Mouse (Mus musculus) MEL (cell line): ENCODE data around the gene N4bp2l1. TPM values are rescaled to one million over a fixed set of nuclear protein-coding genes. Genes with fewer than 3 reads are reported as not detected.
A peak's percentile ranks its signal among the peaks of the same experiment; 100 is the strongest.

Experiments used
- DNase-seq: peaks from one replicate; pipeline ENCODE4 v3.0.0; 2011; ENCODE audit warnings: low read depth, low spot score
- H3K27ac ChIP-seq: 2 replicates; pipeline ENCODE4 v1.5.1; 2012; ENCODE audit warnings: low read depth, mild to moderate bottlenecking, control low read depth, low read length, moderate library complexity; ENCODE audit not compliant: control insufficient read depth
- H3K27me3 ChIP-seq, 2 experiments: fragments of 150-350 bp in 1 of 2; sonication (generic) in 1 of 2; 2 replicates each; pipeline ENCODE4 v1.6.1; 2012; ENCODE audit warnings: low read length in 2 of 2, mild to moderate bottlenecking in 2 of 2, improper control_type of control experiment in 1 of 2, moderate library complexity in 1 of 2; ENCODE audit not compliant: insufficient read depth in 2 of 2, control insufficient read depth in 1 of 2
- H3K36me3 ChIP-seq, 2 experiments: 2 replicates each; pipeline ENCODE4 v1.6.1; 2012 to 2014; ENCODE audit warnings: low read length in 2 of 2, improper control_type of control experiment in 1 of 2, inconsistent platforms in 1 of 2, mild to moderate bottlenecking in 1 of 2; ENCODE audit not compliant: insufficient read depth in 2 of 2, control insufficient read depth in 1 of 2
- H3K4me1 ChIP-seq, 2 experiments: fragments of 150-350 bp in 1 of 2; sonication (generic) in 1 of 2; 2 replicates each; pipeline ENCODE4 v1.6.1; 2012; ENCODE audit warnings: low read length in 2 of 2, improper control_type of control experiment in 1 of 2, mild to moderate bottlenecking in 1 of 2; ENCODE audit not compliant: insufficient read depth in 2 of 2, control insufficient read depth in 1 of 2
- H3K4me3 ChIP-seq, 2 experiments: fragments of 150-350 bp in 1 of 2; sonication (generic) in 1 of 2; 2 replicates each; pipeline ENCODE4 v1.5.1; 2012; ENCODE audit warnings: low read depth in 2 of 2, low read length in 2 of 2, mild to moderate bottlenecking in 2 of 2, moderate library complexity in 2 of 2, control low read depth in 1 of 2, improper control_type of control experiment in 1 of 2; ENCODE audit not compliant: control insufficient read depth in 1 of 2, insufficient read depth in 1 of 2
- H3K79me2 ChIP-seq: 2 replicates; pipeline ENCODE4 v1.6.1; 2012; ENCODE audit warnings: mild to moderate bottlenecking, low read length, moderate library complexity; ENCODE audit not compliant: control insufficient read depth, poor library complexity, insufficient read depth
- H3K9ac ChIP-seq: 2 replicates; pipeline ENCODE4 v1.6.1; 2012; ENCODE audit warnings: low read depth, mild to moderate bottlenecking, control low read depth, low read length, moderate library complexity; ENCODE audit not compliant: control insufficient read depth, poor library complexity, severe bottlenecking
- H3K9me3 ChIP-seq: fragments of 150-350 bp; sonication (generic); replicated peaks from 2 replicates; pipeline ENCODE4 v1.6.1; 2012; ENCODE audit warnings: mild to moderate bottlenecking, low read length, improper control_type of control experiment, moderate library complexity; ENCODE audit not compliant: insufficient read depth
- BHLHE40 ChIP-seq: IDR thresholded peaks from 2 replicates; pipeline ENCODE4 v1.6.1; 2012; ENCODE audit warnings: low read depth, mild to moderate bottlenecking, inconsistent platforms, low read length, improper control_type of control experiment, borderline replicate concordance
- CHD2 ChIP-seq: IDR thresholded peaks from 2 replicates; pipeline ENCODE4 v1.6.1; 2011; ENCODE audit warnings: low read length, improper control_type of control experiment
- ELF1 ChIP-seq: IDR thresholded peaks from 2 replicates; pipeline ENCODE4 v1.6.1; 2014; ENCODE audit warnings: low read depth, mild to moderate bottlenecking, inconsistent platforms, low read length, improper control_type of control experiment, moderate library complexity
- EP300 ChIP-seq, 2 experiments: IDR thresholded peaks; 2 replicates each; pipeline ENCODE4 v1.6.1; 2011; ENCODE audit warnings: improper control_type of control experiment in 2 of 2, low read length in 2 of 2, low read depth in 1 of 2, mild to moderate bottlenecking in 1 of 2
- ETS1 ChIP-seq: IDR thresholded peaks from 2 replicates; pipeline ENCODE4 v1.6.1; 2012; ENCODE audit warnings: low read depth, mild to moderate bottlenecking, inconsistent platforms, low read length, improper control_type of control experiment, moderate library complexity
- GATA1 ChIP-seq: IDR thresholded peaks from 2 replicates; pipeline ENCODE4 v1.6.1; 2011; ENCODE audit warnings: low read depth, low read length, improper control_type of control experiment
- HCFC1 ChIP-seq: IDR thresholded peaks from 2 replicates; pipeline ENCODE4 v1.6.1; 2012; ENCODE audit warnings: low read depth, mild to moderate bottlenecking, inconsistent platforms, low read length, improper control_type of control experiment, moderate library complexity
- JUND ChIP-seq: IDR thresholded peaks from 2 replicates; pipeline ENCODE4 v1.6.1; 2011; ENCODE audit warnings: low read depth, mild to moderate bottlenecking, improper control_type of control experiment, low read length
- MAX ChIP-seq: IDR thresholded peaks from 2 replicates; pipeline ENCODE4 v1.6.1; 2011; ENCODE audit warnings: low read length, improper control_type of control experiment
- MAZ ChIP-seq: IDR thresholded peaks from 2 replicates; pipeline ENCODE4 v1.6.1; 2012; ENCODE audit warnings: low read depth, mild to moderate bottlenecking, inconsistent platforms, low read length, improper control_type of control experiment
- MXI1 ChIP-seq: IDR thresholded peaks from 2 replicates; pipeline ENCODE4 v1.6.1; 2011; ENCODE audit warnings: mild to moderate bottlenecking, low read depth, low read length, improper control_type of control experiment
- MYC ChIP-seq: IDR thresholded peaks from 2 replicates; pipeline ENCODE4 v1.6.1; 2011; ENCODE audit warnings: low read depth, mild to moderate bottlenecking, low read length, improper control_type of control experiment, moderate library complexity
- NELFE ChIP-seq: IDR thresholded peaks from 2 replicates; pipeline ENCODE4 v1.6.1; 2011; ENCODE audit warnings: low read depth, low read length, improper control_type of control experiment
- POLR2A ChIP-seq, 2 experiments: IDR thresholded peaks; 2 replicates each; pipeline ENCODE4 v1.6.1; 2011 to 2012; ENCODE audit warnings: low read length in 2 of 2, mild to moderate bottlenecking in 2 of 2, control low read depth in 1 of 2, improper control_type of control experiment in 1 of 2, low read depth in 1 of 2, moderate library complexity in 1 of 2; ENCODE audit not compliant: control insufficient read depth in 1 of 2, insufficient read depth in 1 of 2, poor library complexity in 1 of 2
- POLR2AphosphoS2 ChIP-seq: IDR thresholded peaks from 2 replicates; pipeline ENCODE4 v1.6.1; 2011; ENCODE audit warnings: low read length, improper control_type of control experiment
- RCOR1 ChIP-seq: IDR thresholded peaks from 2 replicates; pipeline ENCODE4 v1.6.1; 2012; ENCODE audit warnings: low read depth, mild to moderate bottlenecking, inconsistent platforms, low read length, improper control_type of control experiment
- SIN3A ChIP-seq: IDR thresholded peaks from 2 replicates; pipeline ENCODE4 v1.6.1; 2012; ENCODE audit warnings: low read length, improper control_type of control experiment, inconsistent platforms
- SMC3 ChIP-seq: IDR thresholded peaks from 2 replicates; pipeline ENCODE4 v1.6.1; 2011; ENCODE audit warnings: low read depth, low read length, improper control_type of control experiment
- TBP ChIP-seq: IDR thresholded peaks from 2 replicates; pipeline ENCODE4 v1.8.0; 2011; ENCODE audit warnings: low read depth, low read length, improper control_type of control experiment
- TCF12 ChIP-seq: IDR thresholded peaks from 2 replicates; pipeline ENCODE4 v1.6.1; 2014; ENCODE audit warnings: low read depth, mild to moderate bottlenecking, inconsistent platforms, low read length, improper control_type of control experiment, moderate library complexity
- USF1 ChIP-seq: IDR thresholded peaks from 2 replicates; pipeline ENCODE4 v1.6.1; 2014; ENCODE audit warnings: low read depth, mild to moderate bottlenecking, inconsistent platforms, low read length, improper control_type of control experiment, moderate library complexity
- USF2 ChIP-seq, 2 experiments: IDR thresholded peaks; 2 replicates each; pipeline ENCODE4 v1.6.1; 2011 to 2012; ENCODE audit warnings: improper control_type of control experiment in 2 of 2, low read length in 2 of 2, borderline replicate concordance in 1 of 2, inconsistent platforms in 1 of 2, low read depth in 1 of 2, mild to moderate bottlenecking in 1 of 2; ENCODE audit not compliant: insufficient read depth in 1 of 2
- ZMIZ1 ChIP-seq: IDR thresholded peaks from 2 replicates; pipeline ENCODE4 v1.6.1; 2012; ENCODE audit warnings: low read depth, mild to moderate bottlenecking, inconsistent platforms, low read length, improper control_type of control experiment, moderate library complexity
- polyA plus RNA-seq, 2 experiments: library from polyadenylated mRNA; stranded (reverse) in 1 of 2; unstranded in 1 of 2; fragments of >175 nt in 1 of 2; fragments of >200 nt in 1 of 2; gene quantifications; 2 replicates each; pipeline versions ENCODE4 v1.2.1 to v1.2.4; 2012; ENCODE audit warnings: low replicate concordance in 2 of 2, low read depth in 1 of 2; ENCODE audit not compliant: insufficient read length in 2 of 2, insufficient read depth in 1 of 2, missing spikeins in 1 of 2
- total RNA-seq: library from RNA; depleted of rRNA; stranded (reverse); fragments of 300-350 nt; gene quantifications from 2 replicates; pipeline ENCODE4 v1.2.3, GENCODE M21; 2012

The N4bp2l1 gene
- total and polyA plus RNA-seq, 3 experiments: 2.6 to 15.0 TPM; not detected in 1

DNA sequence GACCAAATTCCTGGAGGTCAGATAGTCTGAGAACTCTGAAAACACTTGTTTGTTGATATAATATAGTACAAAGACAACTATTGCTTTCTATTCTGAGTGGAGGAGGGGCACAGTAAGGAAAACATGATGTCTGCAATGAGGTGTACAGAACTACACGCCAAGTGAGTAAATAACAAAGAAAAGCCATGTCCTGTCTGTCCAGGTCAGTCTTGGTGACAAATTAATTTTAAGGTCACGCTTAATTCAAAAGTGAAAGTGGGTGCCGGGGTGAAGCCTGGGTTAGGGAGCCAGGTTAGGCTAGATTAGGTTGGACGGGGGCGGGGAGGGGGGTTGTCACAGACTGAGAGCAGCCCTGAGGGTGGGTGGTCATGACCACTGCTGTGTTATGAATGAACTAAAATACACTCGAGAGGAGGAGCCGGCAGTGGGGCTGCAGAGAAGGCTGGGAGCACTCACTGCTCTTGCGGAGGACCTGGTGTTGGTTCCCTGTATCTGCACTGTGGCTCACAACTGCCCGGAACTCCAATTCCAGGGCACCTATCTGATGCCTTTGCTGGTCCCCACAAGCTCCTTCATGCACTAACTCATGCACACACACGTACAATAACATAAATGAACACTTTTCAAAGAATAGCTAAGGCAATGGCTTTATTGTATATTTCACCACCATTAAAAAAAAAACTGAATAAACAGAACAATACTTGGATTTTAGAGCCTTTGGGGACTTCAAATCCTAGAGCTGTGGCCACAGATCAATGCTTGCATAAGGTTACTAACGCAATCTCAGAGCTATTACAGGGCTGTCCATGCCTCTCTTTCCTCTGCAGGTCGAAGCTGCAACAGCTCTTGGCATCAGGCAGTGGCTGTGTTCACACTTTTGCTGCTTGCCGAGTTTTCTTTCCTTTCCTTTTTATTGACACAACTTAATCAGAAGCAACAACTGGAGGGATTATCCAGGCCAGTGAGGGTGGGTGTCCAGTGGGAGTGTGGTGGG, 2.6 kb upstream of the N4bp2l1 start (continued):
- TF ChIP-seq POLR2AphosphoS2 (no peak), SMC3 (no peak)

GRCm38 (mm10) chr5:150598202-150599119, 1.5 kb upstream of the N4bp2l1 start:
- Histone ChIP-seq H3K27me3 (no peaks in the 10 kb centered on the region), H3K79me2 (peaks cover 10% of the 10 kb centered on the region; the same call in 1 of the 2 replicates), H3K36me3 (peaks cover 0 to 19% of the 10 kb centered on the region in 2 experiments; a peak in 2 of 4 replicates), H3K9me3 (no peaks in the 10 kb centered on the region), H3K4me3 (peak overlapping the region; percentile 45 to 61), H3K4me1 (peaks cover 14 to 16% of the 10 kb centered on the region in 2 experiments), H3K9ac (peak overlapping the region; percentile 59), H3K27ac (peak overlapping the region; percentile 40)
- peak; percentile 70 for DNase-seq
- TF ChIP-seq ZMIZ1 (no peak), RCOR1 (peak; percentile 68; the same call in 1 of the 2 replicates), BHLHE40 (peak; percentile 82), USF1 (peak; percentile 95), CHD2 (peak; percentile 61; the same call in 1 of the 2 replicates), MAX (peak; percentile 95), NELFE (peak; percentile 38; the same call in 1 of the 2 replicates), EP300 (IDR thresholded peaks at IDR 0.05; ENCODE audit: low read depth in 1 of 2, low read length in 2 of 2) (peak in 1 of 2 experiments; percentile 29; a peak in 2 of 4 replicates), GATA1 (peak; percentile 75), ELF1 (no peak), ETS1 (0 out of 2 replicates have a peak, but pooled peaks have one; percentile 46), TBP (0 out of 2 replicates have a peak, but pooled peaks have one; percentile 25), POLR2A (IDR thresholded peaks at IDR 0.05; ENCODE audit: control insufficient read depth in 1 of 2, insufficient read depth in 1 of 2, low read depth in 1 of 2, low read length in 2 of 2, poor library complexity in 1 of 2) (peak in 1 of 2 experiments; percentile 43; a peak in 2 of 4 replicates), SIN3A (peak; percentile 57; the same call in 1 of the 2 replicates), TCF12 (peak; percentile 29; the same call in 1 of the 2 replicates), MYC (peak; percentile 91), MAZ (no peak), HCFC1 (peak; percentile 46; the same call in 1 of the 2 replicates), JUND (no peak), MXI1 (peak; percentile 87), USF2 (IDR thresholded peaks at IDR 0.05; ENCODE audit: borderline replicate concordance in 1 of 2, insufficient read depth in 1 of 2, low read depth in 1 of 2, low read length in 2 of 2) (peak in 1 of 2 experiments; percentile 69; a peak in 2 of 4 replicates)
